Mouse (Mus musculus) activated CD4-positive, CD25-positive, alpha-beta regulatory T cell, adult 4 months (primary cell): ENCODE measurements around the gene Ucn. TPM values are rescaled to one million over a fixed set of nuclear protein-coding genes. Genes with fewer than 3 reads are reported as not detected.
A peak's percentile ranks its signal among the peaks of the same experiment; 100 is the strongest.

Experiments used
- ATAC-seq: one replicate; pipeline ENCODE4 v1.8.0; 2017
- polyA plus RNA-seq, 2 experiments: library from polyadenylated mRNA; unstranded; fragments of 100-300 nt; shearing (Covaris generic); gene quantifications; one replicate each; pipeline ENCODE4 v1.2.1; 2017

Ucn gene
- polyA plus RNA-seq, 2 experiments from 2014 or later: not detected

DNA sequence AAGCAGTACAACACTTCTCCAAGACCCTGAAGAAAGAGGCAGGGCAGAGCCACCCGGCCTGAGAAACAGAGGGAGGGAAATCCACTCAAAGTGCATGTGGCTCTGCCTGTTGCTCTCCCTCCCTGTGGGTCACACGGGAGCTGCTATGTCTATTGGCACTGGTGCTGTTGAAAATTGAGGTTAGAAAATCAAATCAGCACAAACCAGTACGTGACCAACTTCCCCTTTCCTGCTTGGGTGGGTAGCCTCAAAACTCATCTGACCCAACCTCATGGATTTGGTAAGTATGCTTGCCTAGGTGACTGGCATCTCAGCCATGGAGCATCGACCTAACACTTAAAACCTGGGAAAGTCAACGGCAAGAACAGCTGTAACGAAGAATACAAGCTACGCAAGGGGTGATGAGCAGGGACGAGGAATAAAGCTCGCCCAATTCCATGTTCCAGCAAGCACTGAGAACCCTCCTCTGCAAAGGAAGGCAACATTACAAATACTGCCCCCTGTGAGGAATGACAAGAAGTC is 32.8 kb downstream of the Ucn start, which contains the start of gene Dnajc5g:
Dnajc5g (plus strand) TSS at position 472 of the 522 bp plus-strand sequence.
- no peak for ATAC-seq

DNA sequence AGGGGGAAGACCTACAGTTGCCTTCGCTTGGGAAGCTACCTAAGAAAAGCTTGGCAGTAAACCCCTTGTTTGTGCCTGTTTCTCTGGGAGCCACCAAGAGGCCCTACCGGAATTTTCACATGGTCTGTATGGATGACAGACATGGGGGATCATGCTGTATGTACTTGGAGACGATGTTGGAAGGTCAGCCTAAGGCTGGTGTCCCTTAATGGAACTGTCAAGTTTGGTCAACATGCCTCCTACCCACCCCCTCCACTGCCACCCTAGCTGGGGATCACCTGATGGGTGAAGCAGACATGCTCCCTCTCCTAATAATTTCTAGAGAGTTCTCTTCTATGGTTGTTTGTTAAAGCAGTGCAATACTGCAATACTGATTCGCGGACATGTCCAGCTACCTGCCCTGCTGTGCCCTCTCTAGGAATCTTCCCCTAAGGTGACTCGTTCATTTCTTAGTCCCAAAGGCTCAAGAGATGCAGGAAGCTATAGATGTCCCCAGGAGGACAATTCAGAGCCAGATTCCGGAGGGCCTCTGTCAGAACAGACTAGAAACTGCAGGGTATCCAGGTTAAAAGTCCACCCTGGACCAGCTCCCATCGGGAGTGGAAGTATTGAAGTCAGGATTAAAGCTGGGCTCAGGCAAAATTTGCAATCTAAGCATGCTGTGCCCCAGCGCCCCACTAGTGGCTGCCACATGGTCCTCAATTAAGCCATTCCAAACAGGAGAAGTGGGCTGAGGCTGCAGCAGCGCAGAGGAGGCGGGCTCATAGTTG is 42.7 kb downstream of the Ucn start:
- no peak for ATAC-seq

DNA sequence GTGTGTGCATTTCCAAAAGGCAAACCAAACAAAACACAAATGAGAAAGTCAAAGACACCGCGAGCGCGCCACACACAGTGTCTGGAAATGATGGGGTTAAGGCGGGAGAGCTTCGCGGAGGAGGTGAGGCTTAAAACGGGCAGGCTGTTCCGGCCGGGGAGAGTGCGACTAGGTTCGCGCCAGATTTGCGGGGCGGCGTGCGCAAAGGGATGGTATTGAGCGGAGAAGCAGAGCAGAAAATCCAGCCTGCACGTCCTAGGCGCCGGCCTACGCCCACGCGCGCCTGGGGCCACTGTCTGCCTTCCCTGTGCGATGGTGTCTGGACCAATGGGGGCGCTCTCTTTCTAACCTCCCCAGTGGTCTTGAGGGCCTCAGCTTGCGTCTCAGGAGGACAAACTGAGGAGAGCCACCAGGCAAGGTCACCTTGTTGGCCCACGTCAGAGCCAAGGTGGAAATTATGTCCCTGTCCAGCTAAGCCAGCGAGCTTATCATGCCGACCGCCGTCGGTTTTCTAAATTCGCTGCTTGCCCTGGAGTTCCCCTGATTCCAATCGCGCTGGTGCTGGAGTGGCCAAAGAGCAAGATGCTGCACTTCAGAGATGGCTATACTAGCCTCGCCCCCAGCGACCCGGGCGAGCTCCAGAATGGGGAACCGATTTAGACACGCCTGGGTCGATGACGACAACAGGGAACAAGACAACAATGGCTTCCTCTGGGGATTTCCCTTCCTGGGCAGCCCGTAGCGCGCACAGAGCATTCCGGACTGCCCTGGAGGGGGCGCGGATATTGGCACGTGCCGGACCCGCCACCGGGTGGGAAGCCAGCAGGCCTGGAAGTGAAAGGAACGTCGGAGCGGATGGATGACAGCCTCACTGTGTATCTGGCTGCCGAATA is 43.6 kb downstream of the Ucn start:
- ATAC-seq: peak; percentile 73

DNA sequence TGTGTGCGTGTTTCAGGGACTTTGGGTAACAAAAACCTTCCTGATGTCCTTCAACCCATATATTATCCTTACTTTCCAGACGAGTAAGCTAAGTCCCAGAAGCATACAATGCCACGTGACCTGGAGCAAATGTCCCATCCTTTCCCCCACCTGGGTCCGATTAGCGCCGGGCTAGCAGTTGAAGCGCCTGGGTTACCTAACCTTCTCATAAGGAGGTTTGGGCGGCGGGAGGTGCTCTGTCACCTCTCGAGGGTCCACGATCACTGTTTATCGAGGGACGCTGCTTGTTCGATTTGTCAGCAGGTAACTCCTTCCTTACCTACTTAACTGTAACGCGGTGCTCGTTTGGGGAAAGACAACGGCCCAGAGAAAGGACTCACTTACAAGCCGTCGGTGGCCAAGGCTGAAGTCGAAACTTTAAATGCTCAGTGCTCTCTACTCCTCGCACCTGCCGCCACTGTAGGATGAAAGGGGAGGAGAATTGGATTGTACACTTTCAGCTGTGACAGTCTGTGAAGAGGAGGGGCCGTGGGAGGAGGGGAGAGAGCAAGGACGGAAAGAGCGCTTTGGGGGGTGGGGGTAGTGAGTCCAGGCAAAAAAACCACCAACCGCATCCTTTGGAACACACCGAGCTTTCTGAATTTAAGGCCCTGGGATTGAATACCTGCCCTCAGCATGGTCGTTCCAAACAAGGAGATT is 44.4 kb downstream of the Ucn start:
- ATAC-seq: peak; percentile 33

DNA sequence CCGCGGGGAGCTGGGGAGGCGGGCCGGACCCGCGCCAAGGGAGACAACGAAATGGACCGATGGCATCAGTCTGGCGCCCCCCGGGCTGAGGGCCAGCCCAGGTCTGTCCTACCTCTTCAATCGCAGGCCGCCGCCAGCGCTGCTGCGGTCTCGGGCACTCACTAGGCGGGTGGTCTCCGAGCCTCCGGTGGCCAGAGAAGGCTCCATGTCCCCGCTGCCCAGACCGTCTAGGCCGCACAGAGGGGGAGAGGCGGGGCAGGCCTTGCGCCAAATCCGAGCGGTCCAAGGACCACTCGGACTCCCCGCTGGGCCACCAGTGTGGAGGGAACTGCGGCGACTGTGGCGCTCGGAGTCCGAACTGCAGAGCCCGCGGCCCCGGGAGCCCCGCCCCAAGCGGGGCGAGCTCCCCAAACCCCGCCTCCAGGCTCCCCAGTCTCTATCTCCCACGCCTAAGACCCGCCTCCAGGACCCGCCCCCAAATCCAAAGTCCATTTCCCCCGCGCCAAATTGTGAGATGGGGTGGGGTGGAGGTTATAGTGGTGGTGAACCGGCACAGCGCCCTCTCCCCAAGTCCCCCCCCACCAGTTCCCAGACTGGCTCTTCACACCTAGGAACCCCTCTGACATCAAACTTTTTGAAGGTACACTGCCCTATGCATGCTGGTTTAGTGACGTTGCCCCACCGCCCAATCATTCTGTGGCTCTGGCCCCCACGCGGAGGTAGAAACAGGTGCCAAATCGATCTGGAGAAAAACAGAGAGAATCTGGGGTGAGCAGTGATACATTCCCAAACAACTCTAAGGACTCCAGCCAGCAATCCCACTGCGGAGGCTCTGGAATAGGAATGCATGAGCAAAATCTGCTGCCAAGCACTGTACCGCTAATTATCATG is 45.2 kb downstream of the Ucn start:
- ATAC-seq: no peak

DNA sequence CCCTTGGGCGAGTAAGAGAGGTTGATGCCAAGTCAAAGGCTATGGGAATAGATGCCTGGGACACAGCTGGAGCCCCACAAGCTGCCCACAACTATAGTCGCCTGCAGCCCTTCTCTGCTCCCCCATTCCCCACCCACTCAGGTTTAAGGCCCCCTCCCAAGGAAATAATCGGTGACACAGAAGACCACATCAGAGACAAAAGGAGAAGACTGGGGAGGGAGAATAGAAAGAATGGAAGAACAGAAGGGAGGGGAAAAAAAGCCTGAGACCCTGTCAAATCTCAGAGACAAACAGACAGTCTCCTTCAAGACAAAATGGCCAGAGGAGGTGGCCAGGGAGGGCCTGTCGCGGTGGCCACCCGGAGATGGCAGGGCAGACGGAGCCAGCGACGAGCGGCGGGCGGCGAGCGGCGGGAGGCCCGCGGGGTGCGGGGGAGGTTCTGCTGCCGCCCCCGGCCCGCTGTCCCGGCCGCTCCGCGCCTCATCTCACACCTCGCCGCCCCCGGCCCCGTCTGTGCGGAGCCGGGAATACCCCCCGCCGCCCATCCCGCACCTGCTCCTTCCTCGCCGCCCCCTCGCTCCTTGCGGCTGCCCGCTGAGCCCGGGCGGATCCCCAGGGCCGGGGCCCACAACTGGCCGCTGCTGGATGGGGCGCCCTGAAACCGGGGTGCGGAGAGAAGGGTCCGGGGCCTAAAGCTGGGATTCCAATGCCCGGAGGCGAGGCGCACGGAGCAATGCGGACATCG is 46.2 kb downstream of the Ucn start:
- no peak for ATAC-seq

Other genes starting within 250 kb of the Ucn start
- gene Ost4, start 231.0 kb downstream of the Ucn start, polyA plus RNA-seq: 100 to 1,000 TPM; 277 to 289 TPM
- gene Emilin1, start 225.4 kb downstream of the Ucn start, polyA plus RNA-seq: under 1 TPM; 0.33 to 0.42 TPM
- 10 to 100 TPM; 11.9 to 20.6 TPM for gene Khk, start 217.4 kb downstream of the Ucn start, polyA plus RNA-seq
- gene Cgref1, start 193.2 kb downstream of the Ucn start, polyA plus RNA-seq: under 1 TPM in 1 of 2 experiments, not detected in 1; 0.50 TPM
- 10 to 100 TPM; 60.4 to 71.0 TPM for gene Preb, start 178.5 kb downstream of the Ucn start, polyA plus RNA-seq
- gene Tcf23, start 170.2 kb downstream of the Ucn start, polyA plus RNA-seq: not detected
- gene Atraid, start 90.5 kb downstream of the Ucn start, polyA plus RNA-seq: 10 to 100 TPM; 80.2 to 81.8 TPM
- 1 to 10 TPM; 2.7 to 3.2 TPM for gene Slc5a6, start 89.9 kb downstream of the Ucn start, polyA plus RNA-seq
- gene Cad, start 84.0 kb downstream of the Ucn start, polyA plus RNA-seq: 1 to 10 TPM; 5.7 to 9.7 TPM
- under 1 TPM in 1 of 2 experiments, not detected in 1; 0.28 TPM for gene Dnajc5g, start 32.5 kb downstream of the Ucn start, polyA plus RNA-seq
- not detected for gene Slc30a3, start 30.6 kb downstream of the Ucn start, polyA plus RNA-seq
- gene Trim54, start 22.1 kb downstream of the Ucn start, polyA plus RNA-seq: not detected
- 10 to 100 TPM; 44.0 to 44.5 TPM for gene Mpv17, start 15.4 kb upstream of the Ucn start, polyA plus RNA-seq
- gene Gm29609, start 41.1 kb upstream of the Ucn start, polyA plus RNA-seq: 1 to 10 TPM; 1.6 to 2.3 TPM
- 10 to 100 TPM; 64.6 to 66.3 TPM for gene Gtf3c2, start 41.3 kb upstream of the Ucn start, polyA plus RNA-seq
- 100 to 1,000 TPM in 1 of 2 experiments, 10 to 100 TPM in 1; 99.1 to 123 TPM for gene Snx17, start 54.4 kb upstream of the Ucn start, polyA plus RNA-seq
- gene Eif2b4, start 54.6 kb upstream of the Ucn start, polyA plus RNA-seq: 10 to 100 TPM; 37.6 to 41.9 TPM
- gene Zfp513, start 63.5 kb upstream of the Ucn start, polyA plus RNA-seq: 1 to 10 TPM; 2.4 to 4.4 TPM
- 10 to 100 TPM; 57.8 to 69.6 TPM for gene Ppm1g, start 81.9 kb upstream of the Ucn start, polyA plus RNA-seq
- gene Nrbp1, start 102.0 kb upstream of the Ucn start, polyA plus RNA-seq: 10 to 100 TPM; 90.1 to 91.2 TPM
- not detected for gene Gm9970, start 102.4 kb upstream of the Ucn start, polyA plus RNA-seq
- 10 to 100 TPM; 26.6 to 35.5 TPM for gene Krtcap3, start 112.9 kb upstream of the Ucn start, polyA plus RNA-seq
- gene Ift172, start 152.3 kb upstream of the Ucn start, polyA plus RNA-seq: 1 to 10 TPM; 2.6 to 7.2 TPM
- gene Fndc4, start 157.3 kb upstream of the Ucn start, polyA plus RNA-seq: not detected
- gene Gckr, start 158.6 kb upstream of the Ucn start, polyA plus RNA-seq: not detected